Mouse (Mus musculus) liver, embryonic 14.5 days (tissue): Measurements from ENCODE around the gene Dnm1.

Experiments
- CTCF ChIP-seq: IDR thresholded peaks from 2 replicates; pipeline ENCODE4 v1.5.1; 2016; ENCODE audit warnings: antibody characterized with exemption, low read depth, control low read depth
- EP300 ChIP-seq: IDR thresholded peaks from 2 replicates; pipeline ENCODE4 v1.6.1; 2016; ENCODE audit warnings: antibody characterized with exemption, low read depth

DNA sequence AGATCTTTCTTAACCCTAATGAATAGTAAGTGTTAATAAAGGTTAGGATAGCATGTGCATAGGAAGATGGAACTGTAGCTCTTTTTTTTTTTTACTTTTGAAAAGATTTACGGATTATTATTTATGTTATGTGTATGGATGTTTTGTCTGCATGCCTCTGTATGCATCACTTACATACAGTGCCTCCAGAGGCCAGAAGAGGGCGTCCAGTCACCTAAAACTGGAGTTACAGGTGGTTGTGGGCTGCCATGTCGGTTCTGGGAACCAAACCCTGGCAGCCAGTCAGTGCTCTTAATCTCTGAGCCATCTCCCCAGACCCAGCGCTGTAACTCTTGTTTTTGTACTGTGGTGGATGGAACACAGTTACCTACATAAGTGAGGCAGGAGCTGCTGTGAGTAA is 28.8 kb downstream of the Dnm1 start:
- no peak for TF ChIP-seq EP300
- TF ChIP-seq CTCF: peak; percentile 21; the same call in 1 of the 2 replicates
